Mouse (Mus musculus) gastrocnemius, postnatal 25 days (tissue): ENCODE results near the gene Smim12. TPM values are rescaled to one million over a fixed set of nuclear protein-coding genes. Genes with fewer than 3 reads are reported as not detected.

Experiments used
- total RNA-seq, 2 experiments: library from RNA; stranded (reverse); gene quantifications; 1 replicate in 1 of 2; 2 replicates in 1 of 2; pipeline ENCODE4 v1.2.3; 2021

Gene Smim12
- total RNA-seq, 2 experiments from 2014 or later: 32.7 to 33.4 TPM

Other genes starting within 250 kb of the Smim12 start
- gene Sfpq, start 222.5 kb upstream of the Smim12 start, total RNA-seq: 10 to 100 TPM; 53.1 to 65.7 TPM
- 1 to 10 TPM; 5.2 to 6.1 TPM for gene Zmym1, start 182.6 kb upstream of the Smim12 start, total RNA-seq
- 1 to 10 TPM; 4.2 to 6.2 TPM for gene Zmym6, start 166.4 kb upstream of the Smim12 start, total RNA-seq
- 1 to 10 TPM in 1 of 2 experiments, under 1 TPM in 1; 0.74 to 1.3 TPM for gene Tmem35b, start 120.1 kb upstream of the Smim12 start, total RNA-seq
- under 1 TPM in 1 of 2 experiments, not detected in 1; 0.08 TPM for gene Dlgap3, start 74.6 kb upstream of the Smim12 start, total RNA-seq
- gene Gja4, start 70.3 kb downstream of the Smim12 start, total RNA-seq: 1 to 10 TPM; 4.1 to 6.7 TPM
- not detected for gene Gjb3, start 87.1 kb downstream of the Smim12 start, total RNA-seq
- not detected for gene Gjb4, start 110.3 kb downstream of the Smim12 start, total RNA-seq
- gene Gjb5, start 114.4 kb downstream of the Smim12 start, total RNA-seq: under 1 TPM in 1 of 2 experiments, not detected in 1; 0.16 TPM